Mouse (Mus musculus): ENCODE data around the gene Slc37a1.

- TF ChIP-seq CTCF (IDR thresholded peaks at IDR 0.05 in 2 of 3, conservative IDR thresholded peaks at IDR 0.05 in 1 of 3; ENCODE audit: control insufficient read depth in 1 of 3, insufficient read depth in 1 of 3, low read depth in 2 of 3, low read length in 3 of 3, poor library complexity in 1 of 3, severe bottlenecking in 1 of 3), result no peak
- TF ChIP-seq MEF2A (IDR thresholded peaks at IDR 0.05; ENCODE audit: extremely low read depth, insufficient replicate concordance, low read depth, low read length, poor library complexity, severe bottlenecking), result no peak
- TF ChIP-seq POLR2AphosphoS5 (IDR thresholded peaks at IDR 0.05; ENCODE audit: borderline replicate concordance, low read depth, low read length), result no peak
- TF ChIP-seq RAD21 (IDR thresholded peaks at IDR 0.05; ENCODE audit: low read depth, low read length), result no peak
- TF ChIP-seq EP300 (IDR thresholded peaks at IDR 0.05; ENCODE audit: low read depth in 1 of 2, low read length in 2 of 2), result no peak
- no peak for TF ChIP-seq USF2 (IDR thresholded peaks at IDR 0.05; ENCODE audit: borderline replicate concordance in 1 of 2, insufficient read depth in 1 of 2, low read depth in 1 of 2, low read length in 2 of 2)
- no peak for TF ChIP-seq ZNF384 (IDR thresholded peaks at IDR 0.05; ENCODE audit: low read depth, low read length)
- no peak for TF ChIP-seq ELF1 (IDR thresholded peaks at IDR 0.05; ENCODE audit: low read depth, low read length)
- TF ChIP-seq TCF12 (IDR thresholded peaks at IDR 0.05; ENCODE audit: low read depth, low read length), result no peak
- TF ChIP-seq MAFK (IDR thresholded peaks at IDR 0.05; ENCODE audit: borderline replicate concordance, low read depth, low read length), result no peak
- TF ChIP-seq ZMIZ1 (IDR thresholded peaks at IDR 0.05; ENCODE audit: low read depth, low read length), result no peak
- TF ChIP-seq MYC (IDR thresholded peaks at IDR 0.05; ENCODE audit: low read depth, low read length), result no peak
- no peak for TF ChIP-seq MAX (IDR thresholded peaks at IDR 0.05; ENCODE audit: low read length)
These were observed 23.9 kb upstream of the Slc37a1 start for GRCm38 (mm10) chr17:31262715-31263114.

Measured in MEL (cell line).